Mouse (Mus musculus) ES-E14 (cell line): ENCODE measurements at regions not wholly inside any gene's neighbourhood (a gene's known extent, or its start where the extent isn't known, plus 50 kb on each side); places are given as distances from the start of the nearest gene placed in this dataset.
A peak's percentile ranks its signal among the peaks of the same experiment; 100 is the strongest.

ENCODE experiments used
- DNase-seq: peaks from one replicate; pipeline ENCODE4 v3.0.0-alpha.2; 2013; ENCODE audit warnings: low read depth, low spot score
- H3K27ac ChIP-seq: 2 replicates; pipeline ENCODE4 v1.5.1; 2012; ENCODE audit warnings: low read depth, mild to moderate bottlenecking, low read length, moderate library complexity, mixed read lengths; ENCODE audit not compliant: poor library complexity, insufficient read depth, severe bottlenecking
- H3K36me3 ChIP-seq: 2 replicates; pipeline ENCODE4 v1.6.1; 2012; ENCODE audit warnings: mild to moderate bottlenecking, low read length, moderate library complexity, mixed read lengths; ENCODE audit not compliant: control insufficient read depth, poor library complexity, insufficient read depth, severe bottlenecking
- H3K4me1 ChIP-seq, 2 experiments: fragments of 150-350 bp in 1 of 2; sonication (generic) in 1 of 2; 2 replicates each; pipeline ENCODE4 v1.6.1; 2012; ENCODE audit warnings: low read length in 2 of 2, mild to moderate bottlenecking in 1 of 2, mixed read lengths in 1 of 2; ENCODE audit not compliant: control insufficient read depth in 2 of 2, insufficient read depth in 2 of 2, poor library complexity in 1 of 2
- H3K4me3 ChIP-seq, 2 experiments: fragments of 150-350 bp in 1 of 2; sonication (generic) in 1 of 2; 2 replicates each; pipeline ENCODE4 v1.5.1; 2012; ENCODE audit warnings: low read length in 2 of 2, low read depth in 1 of 2, mild to moderate bottlenecking in 1 of 2, mixed read lengths in 1 of 2; ENCODE audit not compliant: insufficient read depth in 1 of 2, poor library complexity in 1 of 2, severe bottlenecking in 1 of 2
- H3K9ac ChIP-seq: 2 replicates; pipeline ENCODE4 v1.6.1; 2012; ENCODE audit warnings: low read depth, mild to moderate bottlenecking, low read length, mixed read lengths; ENCODE audit not compliant: poor library complexity, insufficient read depth, severe bottlenecking
- H3K9me3 ChIP-seq: fragments of 150-350 bp; sonication (generic); 2 replicates; pipeline ENCODE4 v1.6.1; 2012; ENCODE audit warnings: low read depth, mild to moderate bottlenecking, low read length; ENCODE audit not compliant: control insufficient read depth, insufficient read depth
- CHD2 ChIP-seq: IDR thresholded peaks from 2 replicates; pipeline ENCODE4 v1.6.1; 2014; ENCODE audit warnings: mild to moderate bottlenecking, low read depth, low read length, inconsistent platforms
- HCFC1 ChIP-seq: IDR thresholded peaks from 2 replicates; pipeline ENCODE4 v1.6.1; 2012; ENCODE audit warnings: low read length, inconsistent platforms, borderline replicate concordance; ENCODE audit not compliant: insufficient read depth
- MAFK ChIP-seq: IDR thresholded peaks from 2 replicates; pipeline ENCODE4 v1.6.1; 2014; ENCODE audit warnings: mild to moderate bottlenecking, low read depth, low read length, inconsistent platforms; ENCODE audit not compliant: insufficient read depth
- ZC3H11A ChIP-seq: IDR thresholded peaks from 2 replicates; pipeline ENCODE4 v1.6.1; 2012; ENCODE audit warnings: low read depth, mild to moderate bottlenecking, inconsistent platforms, low read length, borderline replicate concordance
- ZNF384 ChIP-seq: IDR thresholded peaks from 2 replicates; pipeline ENCODE4 v1.6.1; 2012; ENCODE audit warnings: low read depth, low read length, inconsistent platforms
- in situ Hi-C, 2 experiments: fragments of 600-800 bp; cut with MboI; formaldehyde crosslinking; loops; one replicate each; pipeline ENCODE4 v1.15.1; 2025; ENCODE audit warnings: low sequenced_read_pairs in 2 of 2, inconsistent platforms in 1 of 2; ENCODE audit not compliant: unreplicated experiment in 2 of 2

DNA sequence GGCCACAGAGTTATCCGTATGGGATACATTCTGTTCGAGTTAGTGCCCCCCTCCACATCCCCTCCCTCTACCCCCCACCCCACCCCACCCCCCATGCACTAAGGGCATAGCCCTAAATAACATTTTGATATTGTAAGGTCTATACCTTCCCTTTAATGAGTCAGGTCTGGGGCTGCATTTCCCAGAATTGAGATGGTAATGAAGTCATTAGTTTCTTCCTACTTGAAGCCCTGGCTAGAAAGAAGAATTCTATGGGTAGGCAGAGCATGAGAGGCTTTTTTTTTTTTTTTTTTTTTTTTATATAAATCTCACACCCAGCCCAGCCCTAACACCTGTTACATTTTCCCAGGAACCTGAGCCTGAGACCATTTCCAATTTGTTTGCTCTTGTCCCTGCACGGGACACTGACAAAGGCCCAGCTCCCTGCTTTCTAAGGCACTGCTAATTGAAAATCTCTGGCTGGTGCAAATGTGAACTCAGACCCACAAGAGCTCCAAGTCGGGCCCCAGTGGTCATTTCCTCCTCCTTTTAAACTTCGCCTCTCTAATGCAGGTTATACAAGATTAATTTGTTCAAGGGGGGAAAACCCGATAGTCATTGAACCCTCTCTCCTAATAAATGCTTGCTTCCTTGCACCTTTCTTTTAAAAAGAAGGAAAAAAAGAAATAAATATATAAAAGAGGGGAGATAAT, 106.5 kb upstream of the Id4 start:
- Histone ChIP-seq H3K4me3 (no peak overlapping the region), H3K9ac (no peak overlapping the region), H3K36me3 (no peaks in the 10 kb centered on the region), H3K27ac (no peak overlapping the region), H3K4me1 (peaks cover 9 to 11% of the 10 kb centered on the region in 2 experiments; a peak in 3 of 4 replicates), H3K9me3 (no peaks in the 10 kb centered on the region)
- TF ChIP-seq MAFK (no peak), ZC3H11A (no peak), CHD2 (no peak), HCFC1 (no peak), ZNF384 (no peak)
- in situ Hi-C loops, result no loop called here
- no peak for DNase-seq

DNA sequence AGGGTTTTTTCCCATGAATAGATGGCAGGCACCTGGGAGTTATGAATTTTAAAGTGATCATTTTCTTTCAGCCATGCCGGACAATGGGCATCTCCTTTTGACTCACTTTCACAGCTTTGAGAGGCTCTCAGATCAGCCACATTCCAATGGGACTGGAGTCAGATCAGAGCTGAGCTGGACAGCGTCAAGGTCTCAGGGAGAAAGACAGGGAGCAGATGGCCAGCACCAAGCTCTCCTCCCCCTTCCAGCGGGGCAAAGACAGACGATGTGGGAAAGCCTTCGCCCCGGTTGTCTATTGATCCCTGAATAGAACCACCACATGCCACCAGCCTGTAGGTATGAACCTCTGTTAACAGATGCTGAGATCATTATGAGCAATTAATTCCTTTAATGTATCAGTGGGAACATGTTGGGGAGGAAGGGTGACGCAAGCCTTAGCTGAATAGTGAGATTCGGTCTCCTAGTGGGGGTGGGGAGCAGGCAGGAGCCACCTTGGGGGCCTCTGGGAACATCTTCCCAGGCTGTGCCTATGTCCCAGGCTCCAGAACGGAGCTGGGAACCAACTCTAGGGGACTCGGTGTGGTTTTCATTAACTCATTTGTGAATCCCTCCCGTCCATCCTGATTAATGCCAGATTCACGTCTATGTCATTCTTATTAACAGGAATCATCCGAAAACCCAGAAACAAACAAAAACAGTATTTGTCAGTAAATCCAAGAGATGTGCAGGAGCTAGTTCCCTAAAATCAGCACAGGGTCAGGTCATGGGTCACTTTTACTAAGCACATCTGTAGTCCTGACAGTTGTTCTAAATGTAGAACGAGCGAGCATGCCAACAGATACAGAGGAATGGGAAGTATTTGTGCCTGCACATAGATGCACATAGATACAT, 101.8 kb upstream of the Id4 start:
- no peak overlapping the region for H3K9ac ChIP-seq
- no peaks in the 10 kb centered on the region for H3K9me3 ChIP-seq
- no peaks in the 10 kb centered on the region for H3K36me3 ChIP-seq
- H3K27ac ChIP-seq, result no peak overlapping the region
- H3K4me1 ChIP-seq, result peaks cover 17 to 25% of the 10 kb centered on the region in 2 experiments
- in situ Hi-C loops, result no loop called here
- DNase-seq, result peak; percentile 24
- TF ChIP-seq CHD2 (no peak), ZC3H11A (no peak), ZNF384 (no peak), MAFK (no peak), HCFC1 (no peak)
- H3K4me3 ChIP-seq, result peak overlapping the region in 1 of 2 experiments; percentile 12; a peak in 3 of 4 replicates

DNA sequence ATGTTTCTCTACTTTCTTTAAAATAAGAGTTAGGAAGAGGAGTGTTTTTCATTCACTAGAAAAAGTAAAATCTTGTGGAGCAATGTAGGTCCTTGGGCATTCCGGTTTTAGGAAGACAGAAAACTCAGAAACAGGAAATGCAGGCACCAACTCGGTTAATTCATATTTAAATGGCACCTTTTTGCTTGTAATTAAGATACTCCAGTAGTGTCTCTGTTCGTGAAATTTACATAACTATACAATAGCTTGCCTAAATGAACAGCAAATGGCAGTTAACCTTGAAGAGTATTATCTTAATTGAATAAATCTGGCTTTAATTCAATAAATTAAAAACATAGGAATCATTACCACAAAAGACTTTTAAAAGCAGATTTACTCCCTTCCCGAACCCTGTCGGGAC, 100.9 kb upstream of the Id4 start:
- H3K36me3 ChIP-seq, result no peaks in the 10 kb centered on the region
- peak overlapping the region in 1 of 2 experiments; percentile 12; a peak in 2 of 4 replicates for H3K4me3 ChIP-seq
- peaks cover 13 to 22% of the 10 kb centered on the region in 2 experiments for H3K4me1 ChIP-seq
- DNase-seq, result peak; percentile 8
- no peaks in the 10 kb centered on the region for H3K9me3 ChIP-seq
- in situ Hi-C loops, result no loop called here
- no peak overlapping the region for H3K9ac ChIP-seq
- no peak overlapping the region; the same call in 1 of the 2 replicates for H3K27ac ChIP-seq
- TF ChIP-seq ZC3H11A, result no peak
- 0 out of 2 replicates have a peak, but pooled peaks have one; percentile 2 for TF ChIP-seq MAFK

DNA sequence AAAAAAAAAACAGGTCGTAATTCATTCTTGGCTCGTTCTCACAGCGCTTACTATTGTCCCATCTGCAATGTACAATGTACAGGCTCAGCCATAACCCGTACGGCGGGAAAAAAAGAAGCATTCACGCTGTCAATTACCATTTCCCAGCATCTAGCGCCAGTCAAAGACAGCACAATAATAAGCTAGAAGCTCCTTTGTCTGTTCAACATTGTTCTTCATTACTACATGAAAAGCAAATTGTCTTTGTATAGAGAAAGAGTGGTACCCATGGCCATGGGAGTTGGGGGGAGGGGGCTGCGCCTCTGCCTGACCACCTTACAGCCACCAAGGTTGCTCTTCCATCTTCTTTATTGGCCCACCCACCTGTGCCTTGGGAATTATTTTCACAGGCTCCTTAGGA, 99.7 kb upstream of the Id4 start:
- H3K27ac ChIP-seq, result no peak overlapping the region
- H3K4me3 ChIP-seq, result no peak overlapping the region
- TF ChIP-seq ZNF384 (no peak), HCFC1 (no peak), CHD2 (no peak), ZC3H11A (no peak), MAFK (no peak)
- no peak overlapping the region for H3K9ac ChIP-seq
- peaks cover 13 to 22% of the 10 kb centered on the region in 2 experiments for H3K4me1 ChIP-seq
- in situ Hi-C loops, result no loop called here
- H3K36me3 ChIP-seq, result no peaks in the 10 kb centered on the region
- no peak for DNase-seq
- H3K9me3 ChIP-seq, result no peaks in the 10 kb centered on the region
